ENCODE assay signal across 10 mouse cellular contexts in the genomic region with DNA sequence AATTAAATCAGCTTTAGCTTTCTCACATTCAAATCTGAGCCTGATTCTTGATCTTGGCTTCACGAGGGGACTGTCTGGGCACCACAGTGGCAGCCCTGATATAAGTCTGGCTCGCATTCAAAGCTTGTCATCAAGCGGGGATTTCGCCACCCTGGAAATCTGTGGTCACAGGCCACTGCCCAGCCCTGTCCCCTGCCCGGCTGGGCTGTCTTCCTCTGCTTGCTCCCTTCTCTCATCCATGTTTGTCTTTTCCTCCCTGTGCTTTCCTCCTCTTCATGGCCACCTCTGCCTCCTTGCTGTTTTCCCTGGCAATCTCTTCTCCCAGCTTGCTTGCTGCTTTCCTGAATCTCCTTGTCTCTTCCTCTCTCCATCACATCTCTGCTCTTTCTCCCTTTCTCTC. TPM values are rescaled to one million over a fixed set of nuclear protein-coding genes. Genes with fewer than 3 reads are reported as not detected.
A peak's percentile ranks its signal among the peaks of the same experiment; 100 is the strongest.
DNase-seq lines count a peak whose midpoint lies in the region; ATAC-seq lines count a peak whose summit lies in the region.
"Had no signal": no experiment of that assay in that cellular context is flagged by ENCODE, and none has a peak within 500 bp of the region (broad histone marks: within the 10 kb centered on the region; RNA-seq: fewer than 3 reads in every experiment).

No protein-coding gene starts in this region.

- 40% methylated on average over 5 of the region's 5 CpGs for WGBS in heart, embryonic 15.5 days
- 39% methylated on average over 5 of the region's 5 CpGs for WGBS in hindbrain, embryonic 16.5 days

- H3K9ac ChIP-seq in heart, embryonic 15.5 days = no peak overlapping the region
- no peak overlapping the region for H3K9ac ChIP-seq in hindbrain, embryonic 16.5 days (ENCODE audit: low read depth, low read length)

- H3K4me3 ChIP-seq in heart, embryonic 15.5 days = peak overlapping the region; percentile 36; the same call in 1 of the 2 replicates
- no peak overlapping the region for H3K4me3 ChIP-seq in hindbrain, embryonic 16.5 days (ENCODE audit: low read length)

- ATAC-seq in heart, embryonic 15.5 days (replicated peaks; ENCODE audit: insufficient number of reproducible peaks, insufficient read depth, low FRiP score, low read depth) = no peak
- ATAC-seq in hindbrain, embryonic 16.5 days = no peak
- ATAC-seq in frontal cortex, adult (ENCODE audit: low TSS enrichment) = no peak
- ATAC-seq in monocyte, adult 5-6 weeks (replicated peaks; ENCODE audit: insufficient number of reproducible peaks, low FRiP score, low TSS enrichment, poor library complexity, severe bottlenecking) = no peak

- peaks cover 15% of the 10 kb centered on the region for H3K4me1 ChIP-seq in heart, embryonic 15.5 days (replicated peaks)
- peaks cover 3% of the 10 kb centered on the region for H3K4me1 ChIP-seq in hindbrain, embryonic 16.5 days (ENCODE audit: control insufficient read depth, insufficient read depth, low read depth, low read length)

- H3K27ac ChIP-seq in heart, embryonic 15.5 days = no peak overlapping the region
- no peak overlapping the region for H3K27ac ChIP-seq in hindbrain, embryonic 16.5 days (ENCODE audit: low read depth, low read length)

- H3K36me3 ChIP-seq in heart, embryonic 15.5 days = no peaks in the 10 kb centered on the region
- no peaks in the 10 kb centered on the region for H3K36me3 ChIP-seq in hindbrain, embryonic 16.5 days (ENCODE audit: control insufficient read depth, insufficient read depth, low read length)
- H3K36me3 ChIP-seq: G1E had no signal

- H3K27me3 ChIP-seq in heart, embryonic 15.5 days = peaks cover 24% of the 10 kb centered on the region
- no peaks in the 10 kb centered on the region; the same call in 1 of the 2 replicates for H3K27me3 ChIP-seq in hindbrain, embryonic 16.5 days (replicated peaks; ENCODE audit: control insufficient read depth, insufficient read depth, low read length)

- DNase-seq in heart, postnatal 4 days = no peak
- peak; percentile 42 for DNase-seq in 3T3-L1 (ENCODE audit: low read depth, low spot score)
- peak; percentile 25 for DNase-seq in adrenal gland, postnatal 10 days
- no peak for DNase-seq in testis, postnatal 14 days (ENCODE audit: low spot score)

- peak overlapping the region; percentile 67 for H3K4me2 ChIP-seq in heart, embryonic 15.5 days
- H3K4me2 ChIP-seq in hindbrain, embryonic 16.5 days (ENCODE audit: low read length) = peak overlapping the region; percentile 53

- no peaks in the 10 kb centered on the region for H3K9me3 ChIP-seq in heart, embryonic 15.5 days (replicated peaks)
- H3K9me3 ChIP-seq in hindbrain, embryonic 16.5 days (ENCODE audit: control insufficient read depth, low read length) = no peaks in the 10 kb centered on the region

RNA-seq across cellular contexts. Expression of a gene that starts 6.7 kb away (rescaled TPM):
- polyA plus RNA-seq in heart, embryonic 15.5 days (2015; fragmentation: Nextera tagmentation; extraction: Ambion mirVana) = 0.41 TPM in 1 of 2 replicates, not detected in the other
- total RNA-seq in heart, postnatal 4 days (2021) = not detected
- 1 to 10 TPM; 1.4 to 1.7 TPM for total RNA-seq in adrenal gland, postnatal 10 days (2021)
- 295 and 377 TPM in 2 replicates for polyA plus RNA-seq in hindbrain, embryonic 16.5 days (2015; fragmentation: Nextera tagmentation; extraction: Ambion mirVana)
- total RNA-seq in monocyte, adult 5-6 weeks (2017) = not detected in 3 replicates
- total RNA-seq: G1E had no signal
- polyA plus RNA-seq: G1E; spleen, adult 2 months had no signal

RNA-seq across cellular contexts. Expression of a gene that starts 34.7 kb away (rescaled TPM):
- polyA plus RNA-seq in heart, embryonic 15.5 days (2015; fragmentation: Nextera tagmentation; extraction: Ambion mirVana) = not detected in 2 replicates
- not detected for total RNA-seq in heart, postnatal 4 days (2021)
- total RNA-seq in adrenal gland, postnatal 10 days (2021) = not detected
- polyA plus RNA-seq in hindbrain, embryonic 16.5 days (2015; fragmentation: Nextera tagmentation; extraction: Ambion mirVana) = 0.12 TPM in 1 of 2 replicates, not detected in the other
- not detected in 3 replicates for total RNA-seq in monocyte, adult 5-6 weeks (2017)
- total RNA-seq: G1E had no signal
- polyA plus RNA-seq: G1E; spleen, adult 2 months had no signal

Comparison
In these comparisons a context has a peak if more than half of its experiments do, and no peak if none do; other contexts are left out.
1. DNase-seq: peak in 3T3-L1 (single experiment) and adrenal gland, postnatal 10 days (single experiment); none in heart, postnatal 4 days (single experiment) and testis, postnatal 14 days (single experiment).